Mouse (Mus musculus): ENCODE measurements around the gene Frmd4b.

DNA sequence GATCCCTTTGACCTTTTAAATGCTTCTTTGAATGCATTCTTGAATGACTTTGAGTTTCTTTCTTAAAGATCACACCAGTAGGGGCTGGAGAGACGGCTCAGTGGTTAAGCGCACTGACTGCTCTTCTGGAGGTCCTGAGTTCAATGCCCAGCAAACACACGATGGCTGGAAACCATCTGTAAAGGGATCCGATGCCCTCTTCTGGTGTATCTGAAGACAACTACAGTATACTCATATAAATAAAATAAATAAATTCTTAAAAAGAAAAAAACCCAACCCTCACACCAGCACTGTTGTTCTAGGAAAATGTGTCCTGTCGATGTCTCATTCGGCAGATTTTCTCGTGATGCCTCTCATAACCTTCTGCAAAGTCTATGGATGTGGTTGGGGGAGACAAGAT, 116.3 kb downstream of the Frmd4b start:
- TF ChIP-seq POLR2A (IDR thresholded peaks at IDR 0.05; ENCODE audit: low read depth, low read length) (no peak), CTCF (IDR thresholded peaks at IDR 0.05; ENCODE audit: extremely low read depth, insufficient read depth, insufficient read length, insufficient replicate concordance) (no peak)
